Mouse (Mus musculus): ENCODE measurements around the gene Rln3.
"Not testable (repeated sequence)": the region's sequence is repeated elsewhere in the genome, so short reads cannot be mapped to it uniquely, and the experiment has no call there.

Rln3 gene

GRCm38 (mm10) chr8:84021569-84021968 lies 23.2 kb downstream of the Rln3 start:
- DNase-seq (ENCODE audit: low read depth, low spot score) = no peak

- DNase-seq (ENCODE audit: low read depth, low spot score) = no peak
These were observed 23.7 kb downstream of the Rln3 start, which contains the start of gene Palm3 for GRCm38 (mm10) chr8:84021096-84021495. TSS of gene Palm3 (plus strand) at chr8:84021471.

- no peak for DNase-seq (ENCODE audit: low read depth, low spot score)
These were observed 25.1 kb downstream of the Rln3 start for GRCm38 (mm10) chr8:84019738-84020137.

GRCm38 (mm10) chr8:84015833-84016232 lies 29.0 kb downstream of the Rln3 start:
- DNase-seq (ENCODE audit: low read depth, low spot score) = no peak

GRCm38 (mm10) chr8:84012499-84013165 lies 32.2 kb downstream of the Rln3 start:
- no peak for DNase-seq (ENCODE audit: low read depth, low spot score)

- no peak for DNase-seq (ENCODE audit: low read depth, low spot score)
These were observed 32.9 kb downstream of the Rln3 start, which contains the start of gene 2210011C24Rik for GRCm38 (mm10) chr8:84011705-84012498. TSS of gene 2210011C24Rik (minus strand) at chr8:84012171.

GRCm38 (mm10) chr8:84010625-84011611 lies 33.9 kb downstream of the Rln3 start:
- peak; percentile 72 for DNase-seq (ENCODE audit: low read depth, low spot score)

- peak; percentile 92 for DNase-seq (ENCODE audit: low read depth, low spot score)
These were observed 34.9 kb downstream of the Rln3 start for GRCm38 (mm10) chr8:84009876-84010275.

GRCm38 (mm10) chr8:84008362-84008761 lies 36.4 kb downstream of the Rln3 start:
- peak; percentile 44 for DNase-seq (ENCODE audit: low read depth, low spot score)

GRCm38 (mm10) chr8:84005502-84005901 lies 39.3 kb downstream of the Rln3 start:
- not testable (repeated sequence) for DNase-seq (ENCODE audit: low read depth, low spot score)

- DNase-seq (ENCODE audit: low read depth, low spot score) = peak; percentile 95
These were observed 40.1 kb downstream of the Rln3 start for GRCm38 (mm10) chr8:84004533-84005201.

- DNase-seq (ENCODE audit: low read depth, low spot score) = no peak
These were observed 41.1 kb downstream of the Rln3 start for GRCm38 (mm10) chr8:84003612-84004246.

GRCm38 (mm10) chr8:84002957-84003611 lies 41.7 kb downstream of the Rln3 start:
- DNase-seq (ENCODE audit: low read depth, low spot score) = no peak

- DNase-seq (ENCODE audit: low read depth, low spot score) = no peak
These were observed 43.4 kb downstream of the Rln3 start, which contains the start of gene 1700067K01Rik for GRCm38 (mm10) chr8:84001281-84002000. TSS of gene 1700067K01Rik (plus strand) at chr8:84001502.

- no peak for DNase-seq (ENCODE audit: low read depth, low spot score)
These were observed 45.0 kb downstream of the Rln3 start for GRCm38 (mm10) chr8:83999825-84000224.

GRCm38 (mm10) chr8:83999057-83999705 lies 45.6 kb downstream of the Rln3 start:
- DNase-seq (ENCODE audit: low read depth, low spot score) = no peak

GRCm38 (mm10) chr8:83998231-83999056 lies 46.4 kb downstream of the Rln3 start:
- DNase-seq (ENCODE audit: low read depth, low spot score) = peak; percentile 72

Measured in mesoderm, embryonic 11.5 days (tissue).